Mouse (Mus musculus): Measurements from ENCODE around the gene Pde3b.

DNA sequence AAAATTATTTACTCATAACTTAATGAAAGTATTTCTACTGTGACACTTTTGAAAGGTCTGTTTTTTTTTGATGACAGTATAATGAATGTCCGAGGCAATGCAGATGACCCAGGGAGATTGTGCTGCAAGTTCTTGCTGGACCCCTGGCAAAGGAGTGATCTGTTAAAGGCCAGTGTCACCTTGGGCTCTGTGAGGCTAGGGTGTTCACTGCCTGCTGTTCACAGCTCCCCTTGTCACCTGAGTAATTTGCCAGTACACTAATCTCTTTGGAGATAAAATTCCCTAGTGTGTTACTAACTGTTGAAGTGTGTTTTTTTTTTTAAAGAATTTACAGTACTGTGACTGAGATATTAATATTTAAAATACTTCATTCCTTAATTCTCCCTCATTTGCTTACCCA is 39.8 kb downstream of the Pde3b start:
- no peak for TF ChIP-seq MAFK (IDR thresholded peaks at IDR 0.05; ENCODE audit: insufficient read depth, low read depth, low read length)
- no peak for TF ChIP-seq CHD2 (IDR thresholded peaks at IDR 0.05; ENCODE audit: low read depth, low read length)
- no peak for TF ChIP-seq HCFC1 (IDR thresholded peaks at IDR 0.05; ENCODE audit: borderline replicate concordance, insufficient read depth, low read length)
- no peak for TF ChIP-seq ZC3H11A (IDR thresholded peaks at IDR 0.05; ENCODE audit: borderline replicate concordance, low read depth, low read length)

Measured in ES-E14 (cell line).